Mouse (Mus musculus) G1E (cell line): ENCODE measurements around the gene Celf2.

Source experiments
- CTCF ChIP-seq: IDR thresholded peaks from 2 replicates; pipeline ENCODE4 v1.5.1; 2012; ENCODE audit warnings: low read depth, low read length, inconsistent platforms, mixed read lengths
- GATA1 ChIP-seq: IDR thresholded peaks from 2 replicates; pipeline ENCODE4 v1.6.1; 2012; ENCODE audit warnings: borderline replicate concordance, low read length, inconsistent platforms, mixed read lengths
- TAL1 ChIP-seq: conservative IDR thresholded peaks from 2 replicates; pipeline ENCODE4 v1.6.1; 2012; ENCODE audit warnings: low read depth, low read length, inconsistent platforms, mixed read lengths

GRCm38 (mm10) chr2:7530461-7531184, 21.3 kb upstream of the Celf2 start:
- no peak for TF ChIP-seq GATA1
- no peak for TF ChIP-seq CTCF
- TF ChIP-seq TAL1, result no peak
